Mouse (Mus musculus) CD4-positive, CD25-positive, alpha-beta regulatory T cell, adult 4 months (primary cell): ENCODE measurements around the gene Rps29. TPM values are rescaled to one million over a fixed set of nuclear protein-coding genes. Genes with fewer than 3 reads are reported as not detected.

ENCODE experiments used
- ATAC-seq: one replicate; pipeline ENCODE4 v1.8.0; 2017
- polyA plus RNA-seq, 2 experiments: library from polyadenylated mRNA; unstranded; fragments of 100-300 nt; shearing (Covaris generic); gene quantifications; one replicate each; pipeline ENCODE4 v1.2.1; 2017

The Rps29 gene
- 1,000 to 10,000 TPM; 2,079 to 4,258 TPM for polyA plus RNA-seq

- peak; percentile 94 for ATAC-seq
These were observed at the start of gene Rps29 for GRCm38 (mm10) chr12:69158765-69159577. TSS of gene Rps29 (minus strand) at chr12:69159186.

GRCm38 (mm10) chr12:69208520-69208919 is 49.5 kb upstream of the Rps29 start:
- no peak for ATAC-seq

GRCm38 (mm10) chr12:69207926-69208325 is 48.9 kb upstream of the Rps29 start:
- ATAC-seq: no peak

- no peak for ATAC-seq
These were observed 48.4 kb upstream of the Rps29 start for GRCm38 (mm10) chr12:69207396-69207795.

GRCm38 (mm10) chr12:69204052-69204833 is 45.3 kb upstream of the Rps29 start, which contains the start of gene Gm49384:
TSS of gene Gm49384 (minus strand) at chr12:69204267.
- peak; percentile 32 for ATAC-seq

GRCm38 (mm10) chr12:69198985-69199384 is 40.0 kb upstream of the Rps29 start:
- ATAC-seq: no peak

- ATAC-seq: peak; percentile 5
These were observed 39.2 kb upstream of the Rps29 start, which contains the start of gene Dnaaf2 for GRCm38 (mm10) chr12:69198164-69198535. TSS of gene Dnaaf2 (minus strand) at chr12:69198429.

GRCm38 (mm10) chr12:69197378-69198163 is 38.6 kb upstream of the Rps29 start:
- ATAC-seq: peak; percentile 69

GRCm38 (mm10) chr12:69196444-69197377 is 37.7 kb upstream of the Rps29 start, which contains the start of gene Gm49383:
TSS of gene Gm49383 (minus strand) at chr12:69197104.
- ATAC-seq: peak; percentile 75

- ATAC-seq: no peak
These were observed 33.7 kb upstream of the Rps29 start for GRCm38 (mm10) chr12:69192637-69193036.

- no peak for ATAC-seq
These were observed 32.4 kb upstream of the Rps29 start for GRCm38 (mm10) chr12:69191396-69191795.

- peak; percentile 73 for ATAC-seq
These were observed 31.5 kb upstream of the Rps29 start for GRCm38 (mm10) chr12:69190522-69190921.

GRCm38 (mm10) chr12:69190074-69190473 is 31.1 kb upstream of the Rps29 start:
- no peak for ATAC-seq

GRCm38 (mm10) chr12:69186811-69187471 is 28.0 kb upstream of the Rps29 start:
- no peak for ATAC-seq

GRCm38 (mm10) chr12:69185371-69185770 is 26.4 kb upstream of the Rps29 start:
- no peak for ATAC-seq

- ATAC-seq: peak; percentile 38
These were observed 25.6 kb upstream of the Rps29 start for GRCm38 (mm10) chr12:69184342-69185295.

- ATAC-seq: peak; percentile 96
These were observed 24.8 kb upstream of the Rps29 start, which contains the start of the genes Rpl36al and Mgat2 for GRCm38 (mm10) chr12:69183583-69184308. TSS of gene Rpl36al (minus strand) at chr12:69184083. TSS of gene Mgat2 (plus strand) at chr12:69184157.

- ATAC-seq: no peak
These were observed 22.8 kb upstream of the Rps29 start for GRCm38 (mm10) chr12:69181800-69182199.

- ATAC-seq: no peak
These were observed 20.4 kb upstream of the Rps29 start for GRCm38 (mm10) chr12:69179371-69179770.
